ENCODE assay signal across 16 mouse cellular contexts in the genomic region with DNA sequence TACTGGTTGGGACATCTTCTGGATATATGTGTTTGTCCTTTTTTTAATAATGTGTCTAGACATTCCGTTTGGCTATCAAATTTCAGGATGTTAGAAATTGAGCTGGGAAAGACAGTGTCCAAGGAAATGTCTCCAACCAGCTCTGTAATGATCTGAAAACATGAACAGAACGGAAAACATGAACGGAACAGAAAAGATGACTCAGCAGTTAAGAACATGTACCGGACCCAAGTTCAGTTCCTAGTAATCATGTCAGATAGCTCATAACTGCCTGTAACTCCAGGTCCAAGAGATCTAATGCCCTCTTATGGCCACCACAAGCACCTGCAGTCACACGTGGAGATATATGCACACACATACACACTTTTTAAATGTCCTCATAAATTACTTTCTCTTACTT.
"Had no signal": no experiment of that assay in that cellular context is flagged by ENCODE, and none has a peak within 500 bp of the region (broad histone marks: within the 10 kb centered on the region; RNA-seq: fewer than 3 reads in every experiment).

No protein-coding gene starts in this region.

- H3K4me1 ChIP-seq: limb, embryonic 12.5 days had no signal

- H3K9me3 ChIP-seq: limb, embryonic 12.5 days; limb, embryonic 15.5 days; stomach, embryonic 15.5 days had no signal

- DNase-seq: kidney, adult 18-20 months; kidney, adult 9 months; kidney, postnatal 14 days; kidney, postnatal 4 days; left cerebral cortex, postnatal 4 days; lung, adult 2 months; lung, postnatal 14 days; lung, postnatal 4 days; midbrain, embryonic 14.5 days; right cerebral cortex, postnatal 4 days; thymus, adult 18-20 months; thymus, postnatal 36 days had no signal

- H3K4me3 ChIP-seq: limb, embryonic 12.5 days; limb, embryonic 15.5 days; liver, embryonic 12.5 days; stomach, embryonic 15.5 days had no signal

- H3K27ac ChIP-seq: limb, embryonic 12.5 days; liver, embryonic 12.5 days; stomach, embryonic 15.5 days had no signal

- H3K36me3 ChIP-seq: limb, embryonic 12.5 days; limb, embryonic 15.5 days; liver, embryonic 12.5 days; stomach, embryonic 15.5 days had no signal

- H3K9ac ChIP-seq: limb, embryonic 12.5 days; limb, embryonic 15.5 days; liver, embryonic 12.5 days; stomach, embryonic 15.5 days had no signal
